Mouse (Mus musculus) hindbrain, embryonic 10.5 days (tissue): ENCODE data around the gene Pdk3. TPM values are rescaled to one million over a fixed set of nuclear protein-coding genes. Genes with fewer than 3 reads are reported as not detected.

ENCODE experiments used
- DNase-seq: peaks from one replicate; pipeline ENCODE4 v3.0.0-alpha.2; 2017; ENCODE audit warnings: low spot score
- H3K27ac ChIP-seq: fragments of 300-500 bp; sonication (generic); 2 replicates; pipeline ENCODE4 v1.5.1; 2016; ENCODE audit warnings: mild to moderate bottlenecking, moderate library complexity
- H3K27me3 ChIP-seq: fragments of 300-500 bp; sonication (generic); 2 replicates; pipeline ENCODE4 v1.6.1; 2016; ENCODE audit warnings: mild to moderate bottlenecking; ENCODE audit not compliant: poor library complexity, insufficient read depth, severe bottlenecking
- H3K36me3 ChIP-seq: fragments of 300-500 bp; sonication (generic); 2 replicates; pipeline ENCODE4 v1.6.1; 2016; ENCODE audit warnings: mild to moderate bottlenecking, moderate library complexity
- H3K4me1 ChIP-seq: fragments of 300-500 bp; sonication (generic); replicated peaks from 2 replicates; pipeline ENCODE4 v1.6.1; 2016; ENCODE audit warnings: mild to moderate bottlenecking
- H3K4me3 ChIP-seq: fragments of 300-500 bp; sonication (generic); 2 replicates; pipeline ENCODE4 v1.5.1; 2016; ENCODE audit warnings: mild to moderate bottlenecking, moderate library complexity
- H3K9me3 ChIP-seq: fragments of 300-500 bp; sonication (generic); 2 replicates; pipeline ENCODE4 v1.6.1; 2016; ENCODE audit warnings: mild to moderate bottlenecking, moderate library complexity
- WGBS: fragments of 180-500 bp; shearing (Covaris S2); methylation state at CpG from one replicate; pipeline ENCODE4 v1.1.7; 2016; 5-methylcytosine and 5-hydroxymethylcytosine counted together
- polyA plus RNA-seq: library from polyadenylated mRNA; unstranded; fragments of >200 nt; fragmentation: Nextera tagmentation; extraction: Ambion mirVana; gene quantifications from 2 replicates; pipeline ENCODE4 v1.2.1, GENCODE M21; 2016

The Pdk3 gene
- polyA plus RNA-seq, 1 experiment from 2014 or later, result 62.3 TPM

GRCm38 (mm10) chrX:93756867-93757455, 75.0 kb downstream of the Pdk3 start:
- no peak for DNase-seq
- WGBS, result 79% methylated on average over 7 of the region's 7 CpGs
- H3K36me3 ChIP-seq, result no peaks in the 10 kb centered on the region

GRCm38 (mm10) chrX:93755210-93755842, 76.7 kb downstream of the Pdk3 start:
- Histone ChIP-seq H3K4me1 (no peaks in the 10 kb centered on the region), H3K4me3 (no peak overlapping the region), H3K9me3 (no peaks in the 10 kb centered on the region), H3K27ac (no peak overlapping the region), H3K36me3 (no peaks in the 10 kb centered on the region), H3K27me3 (peaks cover 4% of the 10 kb centered on the region; the same call in 1 of the 2 replicates)
- WGBS, result 88% methylated on average over 11 of the region's 11 CpGs
- no peak for DNase-seq

More at GRCm38 (mm10) chrX:93756867-93757455, 75.0 kb downstream of the Pdk3 start:
- H3K4me1 ChIP-seq, result no peaks in the 10 kb centered on the region
- H3K4me3 ChIP-seq, result no peak overlapping the region
- no peak overlapping the region for H3K27ac ChIP-seq
- no peaks in the 10 kb centered on the region for H3K9me3 ChIP-seq
- H3K27me3 ChIP-seq, result peaks cover 8% of the 10 kb centered on the region; the same call in 1 of the 2 replicates

- Histone ChIP-seq H3K9me3 (no peaks in the 10 kb centered on the region), H3K36me3 (no peaks in the 10 kb centered on the region), H3K4me1 (no peaks in the 10 kb centered on the region), H3K27me3 (no peaks in the 10 kb centered on the region; the same call in 1 of the 2 replicates), H3K27ac (no peak overlapping the region), H3K4me3 (no peak overlapping the region)
- no peak for DNase-seq
- WGBS, result 92% methylated on average over 6 of the region's 6 CpGs
These were observed 81.4 kb downstream of the Pdk3 start for GRCm38 (mm10) chrX:93750566-93750965.

- Histone ChIP-seq H3K27ac (no peak overlapping the region), H3K4me3 (no peak overlapping the region), H3K4me1 (no peaks in the 10 kb centered on the region), H3K36me3 (no peaks in the 10 kb centered on the region), H3K9me3 (no peaks in the 10 kb centered on the region), H3K27me3 (peaks cover 5% of the 10 kb centered on the region; the same call in 1 of the 2 replicates)
- 92% methylated on average over 1 of the region's 1 CpGs for WGBS
- DNase-seq, result no peak
These were observed 82.8 kb downstream of the Pdk3 start for GRCm38 (mm10) chrX:93749165-93749564.

GRCm38 (mm10) chrX:93732975-93733748, 98.8 kb downstream of the Pdk3 start:
- WGBS, result 69% methylated on average over 6 of the region's 6 CpGs
- Histone ChIP-seq H3K9me3 (no peaks in the 10 kb centered on the region), H3K4me3 (no peak overlapping the region), H3K27ac (no peak overlapping the region), H3K36me3 (no peaks in the 10 kb centered on the region), H3K4me1 (no peaks in the 10 kb centered on the region), H3K27me3 (no peaks in the 10 kb centered on the region)
- DNase-seq, result no peak

- Histone ChIP-seq H3K4me3 (no peak overlapping the region), H3K9me3 (no peaks in the 10 kb centered on the region), H3K27me3 (no peaks in the 10 kb centered on the region), H3K36me3 (no peaks in the 10 kb centered on the region), H3K27ac (no peak overlapping the region), H3K4me1 (no peaks in the 10 kb centered on the region)
- DNase-seq, result no peak
These were observed 99.6 kb downstream of the Pdk3 start for GRCm38 (mm10) chrX:93732407-93732806.

GRCm38 (mm10) chrX:93730854-93731253, 101.1 kb downstream of the Pdk3 start:
- H3K27ac ChIP-seq, result no peak overlapping the region
- no peaks in the 10 kb centered on the region for H3K9me3 ChIP-seq
- no peak overlapping the region for H3K4me3 ChIP-seq
- H3K36me3 ChIP-seq, result no peaks in the 10 kb centered on the region
- no peaks in the 10 kb centered on the region for H3K27me3 ChIP-seq
- 79% methylated on average over 8 of the region's 8 CpGs for WGBS
- DNase-seq, result no peak
- H3K4me1 ChIP-seq, result no peaks in the 10 kb centered on the region

- no peaks in the 10 kb centered on the region for H3K36me3 ChIP-seq
- H3K4me1 ChIP-seq, result no peaks in the 10 kb centered on the region
- DNase-seq, result no peak
- 94% methylated on average over 1 of the region's 1 CpGs for WGBS
- no peaks in the 10 kb centered on the region for H3K9me3 ChIP-seq
- H3K27me3 ChIP-seq, result no peaks in the 10 kb centered on the region
- H3K27ac ChIP-seq, result no peak overlapping the region
- no peak overlapping the region for H3K4me3 ChIP-seq
These were observed 102.5 kb downstream of the Pdk3 start for GRCm38 (mm10) chrX:93729529-93729928.

Other genes with a start within 250 kb of the Pdk3 start
- 14.7 and 22.0 TPM in 2 replicates for gene Pola1, start 200.0 kb downstream of the Pdk3 start, polyA plus RNA-seq
- 5.7 and 9.2 TPM in 2 replicates for gene Pcyt1b, start 177.3 kb downstream of the Pdk3 start, polyA plus RNA-seq
- not detected in 2 replicates for gene AU015836, start 136.5 kb upstream of the Pdk3 start, polyA plus RNA-seq